Mouse (Mus musculus) kidney, postnatal 0 days (tissue): ENCODE measurements around the gene Arid1b. TPM values are rescaled to one million over a fixed set of nuclear protein-coding genes. Genes with fewer than 3 reads are reported as not detected.

Experiments
- ATAC-seq: fragments of 200-750 bp; cut with Nextera tagmentation; replicated peaks from 2 replicates; pipeline ENCODE4 v1.8.0; 2017; ENCODE audit warnings: low read depth, moderate number of reproducible peaks, moderate TSS enrichment, moderate library complexity; ENCODE audit not compliant: low FRiP score
- DNase-seq: peaks from one replicate; pipeline ENCODE4 v3.0.0-alpha.2; 2016; ENCODE audit warnings: low spot score
- H3K27ac ChIP-seq: fragments of 300-500 bp; sonication (generic); 2 replicates; pipeline ENCODE4 v1.5.1; 2014; ENCODE audit warnings: mild to moderate bottlenecking
- H3K27me3 ChIP-seq: fragments of 300-500 bp; sonication (generic); 2 replicates; pipeline ENCODE4 v1.6.1; 2014; ENCODE audit warnings: low read length, mixed read lengths; ENCODE audit not compliant: insufficient read depth
- H3K36me3 ChIP-seq: fragments of 300-500 bp; sonication (generic); 2 replicates; pipeline ENCODE4 v1.6.1; 2014; ENCODE audit warnings: low read length, mixed read lengths; ENCODE audit not compliant: insufficient read depth
- H3K4me1 ChIP-seq: fragments of 300-500 bp; sonication (generic); replicated peaks from 2 replicates; pipeline ENCODE4 v1.6.1; 2014; ENCODE audit warnings: antibody characterized with exemption, low read length, mixed read lengths; ENCODE audit not compliant: insufficient read depth
- H3K4me2 ChIP-seq: fragments of 300-500 bp; sonication (generic); 2 replicates; pipeline ENCODE4 v1.6.1; 2014; ENCODE audit warnings: mild to moderate bottlenecking, low read length, moderate library complexity, mixed read lengths
- H3K4me3 ChIP-seq: fragments of 300-500 bp; sonication (generic); replicated peaks from 2 replicates; pipeline ENCODE4 v1.5.1; 2014; ENCODE audit warnings: low read depth, low read length
- H3K9ac ChIP-seq: fragments of 300-500 bp; sonication (generic); 2 replicates; pipeline ENCODE4 v1.6.1; 2014; ENCODE audit warnings: low read depth, low read length
- H3K9me3 ChIP-seq: fragments of 300-500 bp; sonication (generic); replicated peaks from 2 replicates; pipeline ENCODE4 v1.6.1; 2016; ENCODE audit warnings: low read length, inconsistent platforms, mixed read lengths
- CTCF ChIP-seq: IDR thresholded peaks from 2 replicates; pipeline ENCODE4 v1.5.1; 2016; ENCODE audit warnings: antibody characterized with exemption, low read depth, mild to moderate bottlenecking, moderate library complexity
- WGBS: fragments of 180-500 bp; shearing (Covaris S2); extraction: QIAGEN DNeasy Blood & Tissue Kit; methylation state at CpG from one replicate; pipeline ENCODE4 v1.1.7; 2014; 5-methylcytosine and 5-hydroxymethylcytosine counted together
- polyA plus RNA-seq: library from polyadenylated mRNA; unstranded; fragments of >200 nt; fragmentation: Nextera tagmentation; extraction: Ambion mirVana; gene quantifications from 2 replicates; pipeline ENCODE4 v1.2.1, GENCODE M21; 2015

Gene Arid1b
- polyA plus RNA-seq, 1 experiment from 2014 or later: 9.2 TPM

- H3K27ac ChIP-seq: 0 out of 2 replicates have a peak overlapping the region, but pooled peaks have one; percentile 1
- H3K36me3 ChIP-seq: no peaks in the 10 kb centered on the region
- no peaks in the 10 kb centered on the region for H3K9me3 ChIP-seq
- DNase-seq (no peak), ATAC-seq (no peak)
- H3K4me2 ChIP-seq: no peak overlapping the region
- no peaks in the 10 kb centered on the region for H3K27me3 ChIP-seq
- no peak overlapping the region for H3K4me3 ChIP-seq
- H3K4me1 ChIP-seq: no peaks in the 10 kb centered on the region
- 81% methylated on average over 7 of the region's 7 CpGs for WGBS
- no peak for TF ChIP-seq CTCF
- H3K9ac ChIP-seq: no peak overlapping the region
Observed at GRCm38 (mm10) chr17:5188400-5188799, 194.3 kb downstream of the Arid1b start.

- peak; percentile 68 for TF ChIP-seq CTCF
- no peaks in the 10 kb centered on the region for H3K36me3 ChIP-seq
- no peaks in the 10 kb centered on the region for H3K27me3 ChIP-seq
- H3K27ac ChIP-seq: peak overlapping the region; percentile 98
- peak overlapping the region; percentile 49 for H3K4me3 ChIP-seq
- no peaks in the 10 kb centered on the region for H3K4me1 ChIP-seq
- 1% methylated on average over 39 of the region's 40 CpGs for WGBS
- H3K9me3 ChIP-seq: no peaks in the 10 kb centered on the region
- H3K9ac ChIP-seq: peak overlapping the region; percentile 72
- ATAC-seq: peak; percentile 97
- peak overlapping the region; percentile 80 for H3K4me2 ChIP-seq
- DNase-seq: peak; percentile 98
Observed at GRCm38 (mm10) chr17:5189551-5190351, 195.6 kb downstream of the Arid1b start.

- no peaks in the 10 kb centered on the region for H3K9me3 ChIP-seq
- H3K9ac ChIP-seq: peak overlapping the region; percentile 72
- no peaks in the 10 kb centered on the region for H3K27me3 ChIP-seq
- peak overlapping the region; percentile 80 for H3K4me2 ChIP-seq
- DNase-seq (peak; percentile 49), ATAC-seq (no peak)
- H3K4me3 ChIP-seq: peak overlapping the region; percentile 49
- 27% methylated on average over 3 of the region's 3 CpGs for WGBS
- TF ChIP-seq CTCF: peak; percentile 47
- no peaks in the 10 kb centered on the region for H3K36me3 ChIP-seq
- H3K27ac ChIP-seq: peak overlapping the region; percentile 98
- 0 out of 2 replicates have a peak, but pooled peaks cover 3% of the 10 kb centered on the region for H3K4me1 ChIP-seq
Observed at GRCm38 (mm10) chr17:5190367-5190766, 196.2 kb downstream of the Arid1b start.

GRCm38 (mm10) chr17:5194157-5194916, 200.2 kb downstream of the Arid1b start:
- no peak for TF ChIP-seq CTCF
- ATAC-seq: no peak
- Histone ChIP-seq H3K4me3 (no peak overlapping the region), H3K9me3 (no peaks in the 10 kb centered on the region), H3K27ac (no peak overlapping the region), H3K4me1 (peaks cover 8% of the 10 kb centered on the region; the same call in 1 of the 2 replicates), H3K4me2 (no peak overlapping the region), H3K27me3 (no peaks in the 10 kb centered on the region), H3K36me3 (no peaks in the 10 kb centered on the region), H3K9ac (no peak overlapping the region)
- no peak for DNase-seq
- WGBS: 70% methylated on average over 8 of the region's 8 CpGs

GRCm38 (mm10) chr17:5195397-5195796, 201.3 kb downstream of the Arid1b start:
- Histone ChIP-seq H3K4me2 (no peak overlapping the region), H3K9me3 (no peaks in the 10 kb centered on the region), H3K27ac (no peak overlapping the region), H3K9ac (no peak overlapping the region), H3K4me3 (no peak overlapping the region), H3K4me1 (peaks cover 8% of the 10 kb centered on the region; the same call in 1 of the 2 replicates), H3K36me3 (no peaks in the 10 kb centered on the region), H3K27me3 (no peaks in the 10 kb centered on the region)
- DNase-seq (peak; percentile 43), ATAC-seq (no peak)
- TF ChIP-seq CTCF: peak; percentile 36; the same call in 1 of the 2 replicates
- WGBS: 28% methylated on average over 5 of the region's 5 CpGs

- Histone ChIP-seq H3K9ac (no peak overlapping the region), H3K9me3 (no peaks in the 10 kb centered on the region), H3K36me3 (no peaks in the 10 kb centered on the region), H3K4me2 (no peak overlapping the region), H3K27ac (no peak overlapping the region), H3K27me3 (no peaks in the 10 kb centered on the region), H3K4me3 (no peak overlapping the region), H3K4me1 (peaks cover 8% of the 10 kb centered on the region; the same call in 1 of the 2 replicates)
- no peak for ATAC-seq
- no peak for DNase-seq
- TF ChIP-seq CTCF: no peak
- 80% methylated on average over 10 of the region's 10 CpGs for WGBS
Observed at GRCm38 (mm10) chr17:5196005-5196404, 201.9 kb downstream of the Arid1b start.
